Mouse (Mus musculus): ENCODE data around the gene Amz1. TPM values are rescaled to one million over a fixed set of nuclear protein-coding genes. Genes with fewer than 3 reads are reported as not detected.

Gene Amz1
- polyA plus RNA-seq, 1 experiment, result 19.1 TPM

DNA sequence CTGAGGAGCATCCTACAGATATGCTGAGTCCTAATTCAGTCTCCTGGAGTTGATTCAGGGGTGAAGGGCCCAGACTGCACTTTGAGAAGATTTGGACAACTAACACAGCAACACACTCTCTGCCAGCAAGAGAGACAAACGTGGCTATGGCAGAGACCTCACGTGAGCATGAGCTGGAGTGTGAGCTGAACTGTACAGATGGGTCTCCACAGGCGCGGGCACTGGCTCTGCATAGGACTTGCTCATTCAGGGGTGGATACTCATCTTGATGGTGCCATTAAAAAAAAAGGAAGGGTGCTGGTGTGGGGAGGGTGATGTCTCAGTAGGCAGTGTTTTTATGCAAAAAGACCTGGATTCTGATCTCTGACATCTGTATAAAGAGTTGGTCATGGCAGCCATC is 51.2 kb downstream of the Amz1 start:
- WGBS, result 93% methylated on average over 4 of the region's 4 CpGs
- H3K4me1 ChIP-seq (ENCODE audit: control insufficient read depth, insufficient read depth, insufficient read length), result peaks cover 15% of the 10 kb centered on the region; the same call in 1 of the 2 replicates

GRCm38 (mm10) chr5:140776968-140777367 is 53.0 kb downstream of the Amz1 start:
- peaks cover 6% of the 10 kb centered on the region; the same call in 1 of the 2 replicates for H3K4me1 ChIP-seq (ENCODE audit: control insufficient read depth, insufficient read depth, insufficient read length)
- no peak for DNase-seq (ENCODE audit: low read depth in 1 of 2, low spot score in 2 of 2)
- TF ChIP-seq CTCF (IDR thresholded peaks at IDR 0.05; ENCODE audit: extremely low read depth, insufficient read depth, insufficient read length, insufficient replicate concordance) (no peak), POLR2A (IDR thresholded peaks at IDR 0.05; ENCODE audit: low read depth, low read length) (no peak)
- 65% methylated on average over 9 of the region's 9 CpGs for WGBS
- no peak overlapping the region for H3K27ac ChIP-seq (ENCODE audit: insufficient read depth, low read length)
- no peak overlapping the region for H3K4me3 ChIP-seq (ENCODE audit: extremely low read depth, insufficient read depth, insufficient read length)
- no peaks in the 10 kb centered on the region for H3K27me3 ChIP-seq (ENCODE audit: control insufficient read depth, insufficient read depth, low read length)
- H3K36me3 ChIP-seq (ENCODE audit: control insufficient read depth, insufficient read depth, low read length), result peaks cover 1% of the 10 kb centered on the region; the same call in 1 of the 2 replicates

More for the DNA sequence above, 51.2 kb downstream of the Amz1 start:
- no peak for DNase-seq (ENCODE audit: low read depth in 1 of 2, low spot score in 2 of 2)
- no peak for TF ChIP-seq CTCF (IDR thresholded peaks at IDR 0.05; ENCODE audit: extremely low read depth, insufficient read depth, insufficient read length, insufficient replicate concordance)
- no peak for TF ChIP-seq POLR2A (IDR thresholded peaks at IDR 0.05; ENCODE audit: low read depth, low read length)
- no peaks in the 10 kb centered on the region for H3K27me3 ChIP-seq (ENCODE audit: control insufficient read depth, insufficient read depth, low read length)
- no peak overlapping the region for H3K27ac ChIP-seq (ENCODE audit: insufficient read depth, low read length)
- no peak overlapping the region for H3K4me3 ChIP-seq (ENCODE audit: extremely low read depth, insufficient read depth, insufficient read length)
- H3K36me3 ChIP-seq (ENCODE audit: control insufficient read depth, insufficient read depth, low read length), result no peaks in the 10 kb centered on the region; the same call in 1 of the 2 replicates

DNA sequence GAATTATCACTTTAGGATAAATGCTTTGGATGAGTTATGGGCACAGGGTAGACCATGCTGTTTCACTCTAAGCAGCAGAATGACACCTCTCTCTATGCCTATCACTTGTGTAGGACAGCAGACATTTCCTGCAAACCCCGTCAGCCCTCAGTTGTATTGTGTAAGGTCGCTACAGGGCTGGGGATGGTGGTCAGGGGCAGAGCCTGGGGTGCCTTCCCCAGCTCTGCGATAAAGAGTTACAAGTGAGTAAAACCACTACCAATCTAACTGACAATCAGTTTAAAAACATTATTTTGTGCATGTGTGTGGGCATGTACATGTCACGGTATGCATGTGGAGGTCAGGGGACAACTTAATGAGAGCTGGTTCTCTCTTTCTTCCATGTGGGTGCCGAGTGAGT is 57.2 kb downstream of the Amz1 start:
- Histone ChIP-seq H3K4me1 (ENCODE audit: control insufficient read depth, insufficient read depth, insufficient read length) (no peaks in the 10 kb centered on the region), H3K4me3 (ENCODE audit: extremely low read depth, insufficient read depth, insufficient read length) (no peak overlapping the region), H3K36me3 (ENCODE audit: control insufficient read depth, insufficient read depth, low read length) (peaks cover 13% of the 10 kb centered on the region), H3K27ac (ENCODE audit: insufficient read depth, low read length) (no peak overlapping the region), H3K27me3 (ENCODE audit: control insufficient read depth, insufficient read depth, low read length) (no peaks in the 10 kb centered on the region)
- 79% methylated on average over 5 of the region's 5 CpGs for WGBS
- TF ChIP-seq POLR2A (IDR thresholded peaks at IDR 0.05; ENCODE audit: low read depth, low read length) (no peak), CTCF (IDR thresholded peaks at IDR 0.05; ENCODE audit: extremely low read depth, insufficient read depth, insufficient read length, insufficient replicate concordance) (no peak)
- DNase-seq (ENCODE audit: low read depth in 1 of 2, low spot score in 2 of 2), result no peak

GRCm38 (mm10) chr5:140781886-140782572 is 58.1 kb downstream of the Amz1 start:
- Histone ChIP-seq H3K4me1 (ENCODE audit: control insufficient read depth, insufficient read depth, insufficient read length) (no peaks in the 10 kb centered on the region), H3K36me3 (ENCODE audit: control insufficient read depth, insufficient read depth, low read length) (peaks cover 13% of the 10 kb centered on the region), H3K27me3 (ENCODE audit: control insufficient read depth, insufficient read depth, low read length) (no peaks in the 10 kb centered on the region), H3K27ac (ENCODE audit: insufficient read depth, low read length) (no peak overlapping the region), H3K4me3 (ENCODE audit: extremely low read depth, insufficient read depth, insufficient read length) (no peak overlapping the region)
- TF ChIP-seq POLR2A (IDR thresholded peaks at IDR 0.05; ENCODE audit: low read depth, low read length), result no peak
- no peak for TF ChIP-seq CTCF (IDR thresholded peaks at IDR 0.05; ENCODE audit: extremely low read depth, insufficient read depth, insufficient read length, insufficient replicate concordance)
- WGBS, result 82% methylated on average over 8 of the region's 8 CpGs
- no peak for DNase-seq (ENCODE audit: low read depth in 1 of 2, low spot score in 2 of 2)

DNA sequence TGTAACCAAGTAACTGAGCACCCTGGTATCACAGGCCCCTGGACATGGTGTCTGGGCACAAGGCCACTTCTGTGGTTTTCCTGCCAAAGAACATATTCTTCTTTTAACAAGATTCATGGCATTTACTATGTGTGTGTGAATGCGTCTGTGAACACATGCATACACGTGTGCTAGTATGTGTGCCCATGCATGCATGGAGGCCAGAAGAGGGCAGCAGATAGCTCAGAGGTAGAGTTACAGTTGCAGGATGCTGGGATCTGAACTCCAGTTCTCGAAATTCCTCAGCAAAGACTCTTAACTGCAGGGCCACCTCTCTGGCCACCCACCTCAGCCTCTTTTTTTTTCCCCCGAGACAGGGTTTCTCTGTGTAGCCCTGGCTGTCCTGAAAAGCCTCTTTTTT is 59.6 kb downstream of the Amz1 start:
- no peak for DNase-seq (ENCODE audit: low read depth in 1 of 2, low spot score in 2 of 2)
- peaks cover 13% of the 10 kb centered on the region for H3K36me3 ChIP-seq (ENCODE audit: control insufficient read depth, insufficient read depth, low read length)
- no peaks in the 10 kb centered on the region for H3K27me3 ChIP-seq (ENCODE audit: control insufficient read depth, insufficient read depth, low read length)
- H3K27ac ChIP-seq (ENCODE audit: insufficient read depth, low read length), result no peak overlapping the region
- no peaks in the 10 kb centered on the region for H3K4me1 ChIP-seq (ENCODE audit: control insufficient read depth, insufficient read depth, insufficient read length)
- WGBS, result 90% methylated on average over 4 of the region's 4 CpGs
- no peak for TF ChIP-seq POLR2A (IDR thresholded peaks at IDR 0.05; ENCODE audit: low read depth, low read length)
- TF ChIP-seq CTCF (IDR thresholded peaks at IDR 0.05; ENCODE audit: extremely low read depth, insufficient read depth, insufficient read length, insufficient replicate concordance), result no peak
- H3K4me3 ChIP-seq (ENCODE audit: extremely low read depth, insufficient read depth, insufficient read length), result no peak overlapping the region

DNA sequence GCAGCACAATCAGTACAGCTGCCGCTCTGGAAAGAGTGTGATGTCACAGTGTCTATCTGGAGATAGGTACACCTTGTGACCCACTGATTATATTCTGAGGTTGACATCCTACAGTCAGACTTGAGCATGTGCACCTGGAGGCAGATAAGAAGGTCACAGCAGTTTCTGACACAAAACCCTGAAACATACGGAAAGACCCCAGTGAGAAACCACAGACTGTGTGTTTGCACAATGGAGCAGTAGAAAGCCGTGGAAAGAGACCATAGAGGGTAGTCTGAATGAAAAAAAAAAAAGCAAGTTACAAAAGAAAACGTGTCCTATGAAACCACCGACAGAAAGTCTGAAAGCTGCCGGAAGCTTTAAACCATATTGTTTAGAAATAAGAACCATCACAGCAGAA is 60.4 kb downstream of the Amz1 start:
- Histone ChIP-seq H3K27ac (ENCODE audit: insufficient read depth, low read length) (no peak overlapping the region), H3K36me3 (ENCODE audit: control insufficient read depth, insufficient read depth, low read length) (peaks cover 13% of the 10 kb centered on the region), H3K27me3 (ENCODE audit: control insufficient read depth, insufficient read depth, low read length) (no peaks in the 10 kb centered on the region), H3K4me3 (ENCODE audit: extremely low read depth, insufficient read depth, insufficient read length) (no peak overlapping the region), H3K4me1 (ENCODE audit: control insufficient read depth, insufficient read depth, insufficient read length) (no peaks in the 10 kb centered on the region)
- no peak for DNase-seq (ENCODE audit: low read depth in 1 of 2, low spot score in 2 of 2)
- TF ChIP-seq CTCF (IDR thresholded peaks at IDR 0.05; ENCODE audit: extremely low read depth, insufficient read depth, insufficient read length, insufficient replicate concordance) (no peak), POLR2A (IDR thresholded peaks at IDR 0.05; ENCODE audit: low read depth, low read length) (no peak)
- 81% methylated on average over 6 of the region's 6 CpGs for WGBS

GRCm38 (mm10) chr5:140785240-140785872 is 61.4 kb downstream of the Amz1 start:
- 93% methylated on average over 13 of the region's 13 CpGs for WGBS
- Histone ChIP-seq H3K36me3 (ENCODE audit: control insufficient read depth, insufficient read depth, low read length) (peaks cover 13% of the 10 kb centered on the region), H3K4me3 (ENCODE audit: extremely low read depth, insufficient read depth, insufficient read length) (no peak overlapping the region), H3K27me3 (ENCODE audit: control insufficient read depth, insufficient read depth, low read length) (no peaks in the 10 kb centered on the region), H3K27ac (ENCODE audit: insufficient read depth, low read length) (no peak overlapping the region), H3K4me1 (ENCODE audit: control insufficient read depth, insufficient read depth, insufficient read length) (no peaks in the 10 kb centered on the region)
- TF ChIP-seq CTCF (IDR thresholded peaks at IDR 0.05; ENCODE audit: extremely low read depth, insufficient read depth, insufficient read length, insufficient replicate concordance), result no peak
- no peak for TF ChIP-seq POLR2A (IDR thresholded peaks at IDR 0.05; ENCODE audit: low read depth, low read length)
- DNase-seq (ENCODE audit: low read depth in 1 of 2, low spot score in 2 of 2), result no peak
